Mouse (Mus musculus): ENCODE measurements around the gene Tnnt1. TPM values are rescaled to one million over a fixed set of nuclear protein-coding genes. Genes with fewer than 3 reads are reported as not detected.

Gene Tnnt1
- polyA plus RNA-seq, 1 experiment from 2014 or later = 15.2 TPM

DNA sequence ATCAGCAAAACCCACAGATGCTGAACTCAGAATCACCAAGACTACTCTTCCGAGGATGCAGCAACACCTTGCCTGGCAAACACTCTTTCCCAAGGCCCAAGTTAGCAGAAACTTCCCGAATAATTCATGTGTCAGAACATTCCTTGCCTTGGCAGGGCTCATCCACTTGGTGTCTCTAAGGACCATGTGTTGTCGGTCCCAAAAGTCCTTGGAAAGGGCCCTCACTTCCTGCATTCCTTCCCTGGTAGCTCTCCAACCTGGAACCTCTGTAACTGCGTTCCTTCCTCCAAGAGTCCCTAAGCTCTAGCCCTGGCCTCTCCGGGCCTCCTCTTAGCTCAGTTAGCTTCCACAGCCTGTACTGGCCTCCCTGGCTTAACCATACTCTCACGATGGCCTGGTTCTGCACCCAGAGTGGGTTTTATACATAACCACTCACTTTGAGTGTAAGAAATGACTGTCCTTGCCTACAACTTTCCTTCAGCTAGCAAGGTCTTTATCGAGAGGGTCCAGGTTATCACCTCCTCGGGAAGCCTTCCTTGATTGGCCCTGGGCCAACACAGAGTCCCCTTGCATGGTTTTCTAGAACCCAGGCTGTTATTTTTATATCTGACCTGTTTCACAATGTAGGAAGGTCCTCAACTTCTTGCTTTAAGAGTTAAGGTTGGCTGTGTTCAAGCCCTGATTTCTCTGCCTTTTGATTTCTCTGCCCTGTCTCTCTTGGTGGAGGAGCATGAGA, 4.5 kb downstream of the Tnnt1 start:
- WGBS (ENCODE audit: insufficient replicate concordance) = 64% methylated on average over 8 of the region's 8 CpGs
- no peaks in the 10 kb centered on the region for H3K36me3 ChIP-seq (ENCODE audit: control insufficient read depth, insufficient read depth)
- no peak for ATAC-seq (ENCODE audit: low read depth)
- no peak overlapping the region for H3K27ac ChIP-seq (ENCODE audit: low read length)
- no peak overlapping the region for H3K4me2 ChIP-seq (ENCODE audit: low read depth, low read length)
- no peak overlapping the region for H3K4me3 ChIP-seq (ENCODE audit: low read depth, low read length)
- peaks cover 12% of the 10 kb centered on the region for H3K4me1 ChIP-seq (ENCODE audit: control insufficient read depth, low read depth, low read length)
- no peaks in the 10 kb centered on the region for H3K27me3 ChIP-seq (ENCODE audit: control insufficient read depth, insufficient read depth, low read depth, low read length)
- no peak overlapping the region for H3K9ac ChIP-seq (ENCODE audit: low read depth, low read length)
- H3K9me3 ChIP-seq (replicated peaks; ENCODE audit: control insufficient read depth, low read length) = no peaks in the 10 kb centered on the region

DNA sequence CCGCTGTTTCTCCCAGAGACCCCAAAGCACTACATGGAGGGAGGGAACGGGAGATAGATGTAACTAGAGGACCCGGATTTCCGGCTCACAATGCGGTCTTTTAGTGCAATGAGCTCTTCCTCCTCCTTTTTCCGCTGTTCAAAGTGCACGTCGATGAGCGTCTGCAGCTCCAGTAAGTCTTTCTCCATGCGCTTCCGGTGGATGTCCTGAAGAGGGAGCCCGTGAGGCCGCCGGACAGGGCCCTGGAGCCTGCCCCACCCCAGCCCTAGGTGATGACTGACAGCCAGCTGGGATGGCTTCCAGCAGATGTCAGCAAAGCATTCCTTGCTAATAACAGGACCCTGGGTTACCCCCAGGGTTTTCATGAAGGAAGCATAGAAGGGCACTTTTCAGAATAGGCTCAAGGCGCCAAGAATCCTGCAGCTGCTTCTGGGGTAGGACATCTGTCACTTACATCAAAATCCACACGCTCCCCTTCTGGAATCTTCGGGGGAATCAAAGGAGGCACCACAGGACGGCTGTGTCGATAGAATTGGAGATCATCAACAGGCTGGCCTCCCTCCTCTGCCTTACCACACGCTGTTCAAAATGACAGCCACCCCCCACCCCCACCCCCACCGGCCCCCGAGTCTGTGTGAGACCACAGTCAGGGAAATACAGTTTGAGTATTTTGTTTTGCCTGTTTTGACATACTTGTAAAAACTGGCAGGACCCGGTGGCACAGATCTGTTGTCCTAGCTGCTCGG, 6.1 kb downstream of the Tnnt1 start:
- 21% methylated on average over 24 of the region's 24 CpGs for WGBS (ENCODE audit: insufficient replicate concordance)
- H3K9ac ChIP-seq (ENCODE audit: low read depth, low read length) = peak overlapping the region; percentile 27; the same call in 1 of the 2 replicates

GRCm38 (mm10) chr7:4508739-4509116, 7.5 kb downstream of the Tnnt1 start:
- Histone ChIP-seq H3K4me3 (ENCODE audit: low read depth, low read length) (no peak overlapping the region), H3K4me1 (ENCODE audit: control insufficient read depth, low read depth, low read length) (peaks cover 21% of the 10 kb centered on the region), H3K27me3 (ENCODE audit: control insufficient read depth, insufficient read depth, low read depth, low read length) (no peaks in the 10 kb centered on the region), H3K36me3 (ENCODE audit: control insufficient read depth, insufficient read depth) (no peaks in the 10 kb centered on the region), H3K27ac (ENCODE audit: low read length) (no peak overlapping the region), H3K4me2 (ENCODE audit: low read depth, low read length) (no peak overlapping the region), H3K9ac (ENCODE audit: low read depth, low read length) (no peak overlapping the region), H3K9me3 (replicated peaks; ENCODE audit: control insufficient read depth, low read length) (no peaks in the 10 kb centered on the region)
- WGBS (ENCODE audit: insufficient replicate concordance) = 51% methylated on average over 8 of the region's 8 CpGs
- no peak for ATAC-seq (ENCODE audit: low read depth)

More for the DNA sequence above, 6.1 kb downstream of the Tnnt1 start:
- H3K4me3 ChIP-seq (ENCODE audit: low read depth, low read length) = peak overlapping the region; percentile 31; the same call in 1 of the 2 replicates
- H3K27ac ChIP-seq (ENCODE audit: low read length) = no peak overlapping the region
- H3K36me3 ChIP-seq (ENCODE audit: control insufficient read depth, insufficient read depth) = no peaks in the 10 kb centered on the region
- no peaks in the 10 kb centered on the region for H3K27me3 ChIP-seq (ENCODE audit: control insufficient read depth, insufficient read depth, low read depth, low read length)
- peaks cover 14% of the 10 kb centered on the region for H3K4me1 ChIP-seq (ENCODE audit: control insufficient read depth, low read depth, low read length)
- no peaks in the 10 kb centered on the region for H3K9me3 ChIP-seq (replicated peaks; ENCODE audit: control insufficient read depth, low read length)
- H3K4me2 ChIP-seq (ENCODE audit: low read depth, low read length) = peak overlapping the region; percentile 48
- ATAC-seq (ENCODE audit: low read depth) = peak; percentile 75

GRCm38 (mm10) chr7:4508062-4508738, 8.0 kb downstream of the Tnnt1 start:
- Histone ChIP-seq H3K4me3 (ENCODE audit: low read depth, low read length) (no peak overlapping the region), H3K9me3 (replicated peaks; ENCODE audit: control insufficient read depth, low read length) (no peaks in the 10 kb centered on the region), H3K36me3 (ENCODE audit: control insufficient read depth, insufficient read depth) (no peaks in the 10 kb centered on the region), H3K27me3 (ENCODE audit: control insufficient read depth, insufficient read depth, low read depth, low read length) (no peaks in the 10 kb centered on the region), H3K4me1 (ENCODE audit: control insufficient read depth, low read depth, low read length) (peaks cover 19% of the 10 kb centered on the region), H3K4me2 (ENCODE audit: low read depth, low read length) (no peak overlapping the region), H3K27ac (ENCODE audit: low read length) (no peak overlapping the region), H3K9ac (ENCODE audit: low read depth, low read length) (no peak overlapping the region)
- WGBS (ENCODE audit: insufficient replicate concordance) = 78% methylated on average over 14 of the region's 32 CpGs
- ATAC-seq (ENCODE audit: low read depth) = no peak

DNA sequence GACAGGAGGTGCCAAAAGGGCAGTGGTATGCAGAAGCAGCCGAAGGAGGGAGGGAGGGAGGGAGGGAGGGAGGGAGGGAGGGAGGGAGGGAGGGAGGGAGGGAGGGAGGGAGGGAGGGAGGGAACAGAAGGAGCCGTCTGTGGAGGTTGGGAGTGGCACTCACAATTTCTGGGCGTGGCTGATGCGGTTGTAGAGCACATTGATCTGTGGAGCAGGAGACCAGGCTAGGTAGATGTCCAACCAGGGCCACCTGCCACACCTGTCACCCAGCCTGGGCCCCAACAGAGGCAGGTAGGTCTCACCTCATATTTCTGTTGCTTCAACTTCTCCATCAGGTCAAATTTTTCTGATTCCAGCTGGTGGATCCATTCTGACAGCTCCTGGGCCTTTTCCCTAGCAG, 9.0 kb downstream of the Tnnt1 start:
- Histone ChIP-seq H3K4me3 (ENCODE audit: low read depth, low read length) (no peak overlapping the region), H3K9me3 (replicated peaks; ENCODE audit: control insufficient read depth, low read length) (no peaks in the 10 kb centered on the region), H3K4me2 (ENCODE audit: low read depth, low read length) (no peak overlapping the region), H3K27ac (ENCODE audit: low read length) (no peak overlapping the region), H3K9ac (ENCODE audit: low read depth, low read length) (no peak overlapping the region), H3K4me1 (ENCODE audit: control insufficient read depth, low read depth, low read length) (peaks cover 26% of the 10 kb centered on the region), H3K27me3 (ENCODE audit: control insufficient read depth, insufficient read depth, low read depth, low read length) (no peaks in the 10 kb centered on the region), H3K36me3 (ENCODE audit: control insufficient read depth, insufficient read depth) (no peaks in the 10 kb centered on the region)
- 19% methylated on average over 3 of the region's 4 CpGs for WGBS (ENCODE audit: insufficient replicate concordance)
- no peak for ATAC-seq (ENCODE audit: low read depth)

DNA sequence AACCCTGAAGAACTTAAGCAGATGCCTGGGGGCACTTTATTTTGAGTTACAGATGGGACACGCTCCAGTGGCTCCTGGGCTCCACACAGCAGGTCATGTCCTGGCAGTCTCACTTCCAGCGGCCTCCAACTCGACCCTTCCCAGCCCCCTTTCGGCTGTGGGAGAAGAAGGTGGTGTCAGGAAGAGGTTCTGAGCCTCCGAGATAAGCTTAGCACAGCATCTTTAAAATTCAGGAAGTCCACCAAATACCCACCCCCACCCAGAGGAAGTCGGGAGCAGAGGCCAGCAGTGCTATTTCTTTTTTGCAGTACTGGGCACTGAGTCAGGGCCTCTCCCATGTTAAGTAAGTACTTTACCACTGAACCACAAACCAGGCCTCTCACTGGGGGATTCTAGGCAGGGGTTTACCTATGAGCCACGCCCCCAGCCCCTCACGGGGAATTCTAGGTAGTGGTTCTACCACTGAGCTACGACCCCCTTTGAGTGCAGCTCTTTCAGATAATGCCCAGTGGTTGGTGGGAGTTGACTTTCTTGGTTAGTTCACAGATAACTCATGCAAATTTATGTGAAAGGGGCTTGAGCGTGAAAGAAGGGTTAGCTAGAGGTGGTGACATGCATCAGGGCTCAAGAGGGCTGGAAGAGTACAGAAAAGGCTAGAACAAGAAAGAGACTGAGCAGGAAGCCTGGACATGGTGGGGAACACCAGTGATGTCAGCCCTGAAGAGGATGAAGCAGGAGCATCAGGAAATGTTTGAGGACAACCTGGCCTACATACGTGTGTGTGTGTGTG, 11.3 kb downstream of the Tnnt1 start:
- Histone ChIP-seq H3K4me2 (ENCODE audit: low read depth, low read length) (peak overlapping the region; percentile 18; the same call in 1 of the 2 replicates), H3K9ac (ENCODE audit: low read depth, low read length) (no peak overlapping the region), H3K4me1 (ENCODE audit: control insufficient read depth, low read depth, low read length) (peaks cover 36% of the 10 kb centered on the region), H3K27ac (ENCODE audit: low read length) (peak overlapping the region; percentile 75), H3K36me3 (ENCODE audit: control insufficient read depth, insufficient read depth) (no peaks in the 10 kb centered on the region), H3K9me3 (replicated peaks; ENCODE audit: control insufficient read depth, low read length) (no peaks in the 10 kb centered on the region), H3K4me3 (ENCODE audit: low read depth, low read length) (no peak overlapping the region), H3K27me3 (ENCODE audit: control insufficient read depth, insufficient read depth, low read depth, low read length) (no peaks in the 10 kb centered on the region)
- WGBS (ENCODE audit: insufficient replicate concordance) = 19% methylated on average over 11 of the region's 11 CpGs
- no peak for ATAC-seq (ENCODE audit: low read depth)

DNA sequence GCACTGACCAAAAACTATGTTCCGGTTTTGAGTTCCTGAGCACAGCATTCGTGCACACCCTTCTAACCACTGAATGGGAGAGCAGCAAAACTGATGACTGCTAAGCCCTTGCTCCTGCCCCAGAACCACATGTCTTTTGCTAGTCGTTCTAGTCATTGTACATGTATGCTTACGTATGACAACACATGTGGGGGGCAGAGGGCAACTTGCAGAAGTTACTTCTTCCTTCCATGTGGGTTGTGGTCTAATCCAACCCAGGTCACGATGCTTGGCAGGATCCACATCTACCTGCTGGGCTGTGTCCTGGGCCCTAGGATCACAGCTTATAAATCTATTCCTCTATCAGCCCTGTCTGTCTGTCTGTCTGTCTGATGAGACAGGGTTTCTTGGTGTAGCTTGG, 12.3 kb downstream of the Tnnt1 start:
- WGBS (ENCODE audit: insufficient replicate concordance) = 43% methylated on average over 5 of the region's 5 CpGs
- no peak overlapping the region for H3K4me2 ChIP-seq (ENCODE audit: low read depth, low read length)
- H3K4me3 ChIP-seq (ENCODE audit: low read depth, low read length) = no peak overlapping the region
- H3K4me1 ChIP-seq (ENCODE audit: control insufficient read depth, low read depth, low read length) = peaks cover 39% of the 10 kb centered on the region
- H3K27me3 ChIP-seq (ENCODE audit: control insufficient read depth, insufficient read depth, low read depth, low read length) = no peaks in the 10 kb centered on the region
- H3K9me3 ChIP-seq (replicated peaks; ENCODE audit: control insufficient read depth, low read length) = no peaks in the 10 kb centered on the region
- H3K9ac ChIP-seq (ENCODE audit: low read depth, low read length) = no peak overlapping the region
- no peak for ATAC-seq (ENCODE audit: low read depth)
- H3K36me3 ChIP-seq (ENCODE audit: control insufficient read depth, insufficient read depth) = no peaks in the 10 kb centered on the region
- peak overlapping the region; percentile 75 for H3K27ac ChIP-seq (ENCODE audit: low read length)

GRCm38 (mm10) chr7:4503100-4503499, 13.1 kb downstream of the Tnnt1 start:
- no peaks in the 10 kb centered on the region for H3K36me3 ChIP-seq (ENCODE audit: control insufficient read depth, insufficient read depth)
- ATAC-seq (ENCODE audit: low read depth) = no peak
- peak overlapping the region; percentile 86 for H3K27ac ChIP-seq (ENCODE audit: low read length)
- no peak overlapping the region for H3K4me2 ChIP-seq (ENCODE audit: low read depth, low read length)
- peaks cover 41% of the 10 kb centered on the region for H3K4me1 ChIP-seq (ENCODE audit: control insufficient read depth, low read depth, low read length)
- no peak overlapping the region for H3K9ac ChIP-seq (ENCODE audit: low read depth, low read length)
- H3K9me3 ChIP-seq (replicated peaks; ENCODE audit: control insufficient read depth, low read length) = no peaks in the 10 kb centered on the region
- H3K4me3 ChIP-seq (ENCODE audit: low read depth, low read length) = no peak overlapping the region
- WGBS (ENCODE audit: insufficient replicate concordance) = 72% methylated on average over 4 of the region's 4 CpGs
- H3K27me3 ChIP-seq (ENCODE audit: control insufficient read depth, insufficient read depth, low read depth, low read length) = no peaks in the 10 kb centered on the region

Measured in liver, embryonic 16.5 days (tissue).